Mouse (Mus musculus) layer of hippocampus, adult 18-20 months (tissue): Measurements from ENCODE around the gene Plaur. TPM values are rescaled to one million over a fixed set of nuclear protein-coding genes. Genes with fewer than 3 reads are reported as not detected.
"Not testable (repeated sequence)": the region's sequence is repeated elsewhere in the genome, so short reads cannot be mapped to it uniquely, and the experiment has no call there.

Experiments
- DNase-seq, 2 experiments: peaks; one replicate each; pipeline ENCODE4 v3.0.0; 2022; ENCODE audit warnings: low spot score in 2 of 2
- total RNA-seq, 2 experiments: library from RNA; stranded (reverse); gene quantifications; 2 replicates each; pipeline ENCODE4 v1.2.3; 2021

The Plaur gene
- total RNA-seq, 2 experiments from 2014 or later, result 0.54 to 0.91 TPM

DNA sequence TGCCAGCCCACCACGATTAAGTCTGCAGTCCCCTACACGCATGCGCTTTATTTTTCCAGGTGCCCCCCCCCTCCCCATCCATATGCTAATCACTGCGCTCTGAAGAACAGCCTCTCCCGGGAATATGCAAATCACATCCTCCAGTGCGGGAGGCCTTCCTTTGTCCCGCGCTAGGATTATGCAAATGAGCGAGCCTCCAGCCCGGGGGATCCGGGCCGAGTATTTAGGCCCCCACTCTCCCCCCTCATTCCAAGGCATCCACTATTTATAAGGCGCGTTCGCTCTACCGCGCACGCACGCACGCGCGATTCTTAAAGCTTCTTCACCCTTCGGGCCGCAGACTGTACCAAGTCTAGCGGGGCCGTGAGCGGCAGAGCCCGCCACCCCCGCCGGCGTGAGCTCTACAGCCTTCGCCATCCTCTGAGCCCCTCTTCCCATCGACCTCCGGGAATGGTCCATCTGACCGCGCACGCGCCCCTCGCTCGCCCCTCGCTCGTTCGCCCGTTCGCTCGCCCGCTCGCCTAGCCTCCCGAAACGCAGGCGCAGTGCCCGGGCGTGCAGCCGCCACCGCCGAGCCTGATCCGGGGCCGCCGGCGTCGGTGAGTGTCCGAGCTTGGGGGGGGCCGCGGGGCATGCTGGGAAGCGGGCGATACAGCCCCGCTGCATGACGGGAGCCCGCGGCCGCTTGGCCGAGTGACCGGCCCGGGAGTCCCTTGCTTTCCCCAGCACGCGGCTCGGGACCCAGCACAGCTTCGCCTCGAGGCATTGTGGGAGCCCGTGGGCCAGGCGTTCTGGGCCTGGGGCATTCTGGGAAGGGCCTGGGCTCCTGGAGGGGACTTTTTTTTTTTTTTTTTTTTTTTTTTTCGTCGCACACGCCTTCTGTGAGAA, 44.8 kb downstream of the Plaur start, which contains the start of gene Zfp428:
Gene Zfp428 (plus strand): TSS at position 169 of the 888 bp plus-strand sequence.
- DNase-seq, result peak; percentile 81 to 84

DNA sequence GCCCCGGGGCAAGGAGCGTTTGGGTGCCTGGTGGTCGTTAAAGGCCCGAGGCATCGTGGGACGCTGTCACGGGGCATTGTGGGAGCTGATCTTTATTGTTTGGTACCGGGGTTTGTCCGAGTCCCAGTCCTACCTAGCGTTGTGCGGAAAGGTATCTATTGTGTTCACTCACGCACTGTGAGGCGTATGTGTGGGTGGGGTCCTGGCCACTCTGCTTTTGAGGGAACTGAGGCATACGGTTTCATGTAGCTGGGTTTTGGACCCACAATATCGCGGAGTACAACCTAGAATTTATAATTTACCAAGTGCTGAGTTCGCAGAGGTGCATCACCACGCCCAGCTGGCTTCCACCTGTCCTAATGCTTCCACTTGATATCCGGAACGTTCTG, 45.4 kb downstream of the Plaur start:
- no peak for DNase-seq

DNA sequence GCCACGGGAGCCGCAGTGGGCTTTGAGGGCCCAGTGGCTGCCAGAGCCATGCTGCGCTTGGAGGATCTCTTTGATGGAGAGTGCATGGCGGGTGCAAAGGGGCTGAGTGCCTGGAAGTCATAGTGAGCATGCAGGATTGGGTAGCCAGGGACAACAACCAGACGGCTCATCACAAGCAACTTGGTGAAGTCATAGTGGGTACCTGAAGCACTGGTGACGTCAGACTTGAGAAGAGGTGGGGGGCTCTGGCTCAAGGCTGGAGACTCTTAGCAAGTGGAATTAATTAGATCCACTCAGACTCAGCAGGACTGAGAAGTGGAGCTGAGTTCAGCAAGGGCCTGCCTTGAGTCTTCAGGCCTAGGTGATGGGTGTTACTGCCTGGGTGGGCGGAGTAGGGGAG, 50.1 kb downstream of the Plaur start, which contains the start of gene AC161166.1:
Gene AC161166.1 (minus strand): TSS at position 101 of the 400 bp plus-strand sequence.
- no peak for DNase-seq

- peak in 1 of 2 experiments; percentile 72 for DNase-seq
These were observed 54.0 kb downstream of the Plaur start for GRCm38 (mm10) chr7:24516319-24516718.

DNA sequence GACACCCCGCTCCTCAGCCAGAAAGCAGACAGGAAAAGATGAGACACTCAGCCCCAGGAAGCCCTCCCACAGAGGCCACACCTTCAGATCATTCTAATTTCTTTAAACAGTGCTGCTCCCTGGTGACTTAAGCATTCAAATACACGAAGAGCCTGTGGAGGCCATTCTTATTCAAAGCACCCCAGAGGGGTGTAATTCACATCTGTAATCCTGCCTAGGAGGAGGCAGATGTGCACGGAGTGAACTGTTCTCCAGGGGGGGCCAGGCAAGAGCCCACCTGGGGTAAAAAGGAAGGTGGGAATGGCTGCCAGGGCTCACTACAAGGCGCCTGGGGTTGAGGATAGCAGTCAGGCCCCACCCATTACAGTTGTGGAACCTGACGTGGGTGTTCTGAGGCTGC, 54.8 kb downstream of the Plaur start:
- DNase-seq, result no peak

- peak; percentile 46 to 63 for DNase-seq
These were observed 55.4 kb downstream of the Plaur start for GRCm38 (mm10) chr7:24517654-24518053.

DNA sequence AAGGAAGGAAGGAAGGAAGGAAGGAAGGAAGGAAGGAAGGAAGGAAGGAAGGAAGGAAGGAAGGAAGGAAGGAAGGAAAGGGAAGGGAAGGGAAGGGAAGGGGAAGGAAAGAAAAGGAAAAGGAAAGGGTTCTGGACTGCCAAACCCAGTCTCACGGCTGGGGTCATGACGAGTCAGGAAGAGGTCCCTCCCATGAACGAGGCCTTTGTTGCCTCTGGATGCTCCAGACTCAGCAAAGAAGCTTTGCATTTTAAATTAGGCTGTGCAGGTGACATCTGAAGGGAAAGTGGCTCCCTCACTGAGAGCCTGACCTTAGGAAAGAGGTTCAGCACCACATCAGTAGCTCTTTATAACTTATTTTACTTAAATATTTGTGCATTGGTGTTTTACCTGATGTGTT, 56.8 kb downstream of the Plaur start:
- DNase-seq, result no peak

DNA sequence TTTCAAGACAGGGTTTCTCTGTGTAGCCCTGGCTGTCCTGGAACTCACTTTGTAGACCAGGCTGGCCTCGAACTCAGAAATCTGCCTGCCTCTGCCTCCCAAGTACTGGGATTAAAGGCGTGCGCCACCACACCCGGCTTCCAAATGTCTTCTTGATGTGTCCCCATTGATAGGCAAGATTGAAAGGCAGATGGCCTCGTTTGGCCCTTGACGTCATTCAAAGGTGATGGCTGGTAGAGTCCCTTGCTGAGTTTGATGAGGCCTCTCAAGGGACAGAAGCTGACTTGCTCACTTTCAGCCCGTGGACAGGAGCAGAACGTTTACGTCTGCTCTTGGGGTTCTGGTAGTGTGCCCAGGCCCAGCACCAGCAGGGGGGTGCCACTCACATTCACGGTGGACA, 57.8 kb downstream of the Plaur start:
- not testable (repeated sequence) for DNase-seq

- no peak for DNase-seq
These were observed 60.5 kb downstream of the Plaur start for GRCm38 (mm10) chr7:24522805-24523204.

DNA sequence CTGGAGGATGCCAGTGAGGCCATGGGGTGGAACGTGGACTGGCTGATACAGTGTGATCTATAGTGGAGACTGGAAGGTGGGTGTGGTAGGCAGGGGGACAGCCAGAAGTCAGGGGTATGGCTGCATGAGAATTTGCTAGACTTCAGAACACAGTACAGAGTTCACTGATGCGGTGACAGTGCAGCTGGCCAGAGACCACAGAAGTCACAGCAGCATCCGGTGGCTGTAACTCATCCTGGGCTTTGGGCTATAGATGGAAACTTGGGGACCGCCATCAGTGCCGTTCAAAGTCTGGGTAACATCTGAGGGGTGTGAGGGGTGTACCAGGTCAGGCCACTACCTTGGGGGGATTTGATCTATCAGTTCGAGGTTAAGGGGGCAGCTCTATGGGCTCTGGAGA, 61.4 kb downstream of the Plaur start:
- no peak for DNase-seq

DNA sequence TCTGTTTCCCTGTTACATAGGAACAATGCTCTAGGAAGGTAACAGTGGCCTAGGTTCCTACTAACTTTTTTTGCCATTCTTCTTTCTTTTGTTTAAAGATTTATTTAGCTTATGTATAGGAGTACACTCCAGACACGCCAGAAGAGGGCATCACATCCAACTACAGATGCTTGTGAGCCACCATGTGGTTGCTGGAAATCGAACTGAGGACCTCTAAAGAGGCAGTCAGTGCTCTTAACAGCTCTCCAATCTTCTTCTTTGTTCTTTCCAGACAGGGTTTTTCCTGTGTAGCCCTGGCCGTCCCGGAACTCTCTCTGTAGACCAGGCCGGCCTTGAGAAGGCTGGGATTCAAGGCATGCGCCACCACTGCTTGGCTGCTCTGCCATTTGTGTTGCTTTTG, 62.7 kb downstream of the Plaur start:
- DNase-seq, result no peak

Other genes starting within 250 kb of the Plaur start
- gene Zfp109, start 224.9 kb upstream of the Plaur start, total RNA-seq, result 1 to 10 TPM; 9.2 to 10.0 TPM
- 1 to 10 TPM; 8.0 TPM for gene Zfp108, start 207.7 kb upstream of the Plaur start, total RNA-seq
- gene Zfp93, start 192.1 kb upstream of the Plaur start, total RNA-seq, result 10 to 100 TPM; 13.4 to 14.4 TPM
- gene Zfp61, start 161.3 kb upstream of the Plaur start, total RNA-seq, result 10 to 100 TPM; 19.8 to 24.9 TPM
- 10 to 100 TPM; 12.1 to 12.7 TPM for gene Zfp94, start 145.8 kb upstream of the Plaur start, total RNA-seq
- gene Tescl, start 128.5 kb upstream of the Plaur start, total RNA-seq, result not detected
- gene Lypd5, start 113.3 kb upstream of the Plaur start, total RNA-seq, result not detected
- gene Kcnn4, start 92.2 kb upstream of the Plaur start, total RNA-seq, result under 1 TPM; 0.36 to 0.72 TPM
- 10 to 100 TPM; 33.2 to 34.8 TPM for gene Smg9, start 62.9 kb upstream of the Plaur start, total RNA-seq
- not detected for gene Irgc1, start 10.2 kb upstream of the Plaur start, total RNA-seq
- 100 to 1,000 TPM; 136 to 141 TPM for gene Cadm4, start 19.5 kb downstream of the Plaur start, total RNA-seq
- 10 to 100 TPM; 40.0 to 45.4 TPM for gene Zfp428, start 44.5 kb downstream of the Plaur start, total RNA-seq
- gene AC161166.1, start 50.0 kb downstream of the Plaur start, total RNA-seq, result not detected
- 10 to 100 TPM; 62.1 to 63.3 TPM for gene Irgq, start 68.2 kb downstream of the Plaur start, total RNA-seq
- not detected for gene Pinlyp, start 83.6 kb downstream of the Plaur start, total RNA-seq
- 10 to 100 TPM; 36.8 to 43.4 TPM for gene Xrcc1, start 83.8 kb downstream of the Plaur start, total RNA-seq
- gene Ethe1, start 125.1 kb downstream of the Plaur start, total RNA-seq, result 10 to 100 TPM; 11.8 to 13.3 TPM
- 1 to 10 TPM; 5.7 TPM for gene Zfp575, start 125.2 kb downstream of the Plaur start, total RNA-seq
- under 1 TPM; 0.17 to 0.63 TPM for gene Phldb3, start 148.3 kb downstream of the Plaur start, total RNA-seq
- gene Lypd3, start 174.1 kb downstream of the Plaur start, total RNA-seq, result 1 to 10 TPM in 1 of 2 experiments, under 1 TPM in 1; 0.57 to 1.3 TPM
- not detected for gene Tex101, start 214.2 kb downstream of the Plaur start, total RNA-seq
- not detected for gene BC049730, start 246.8 kb downstream of the Plaur start, total RNA-seq